Mouse (Mus musculus): Measurements from ENCODE around the gene Bax. TPM values are rescaled to one million over a fixed set of nuclear protein-coding genes. Genes with fewer than 3 reads are reported as not detected.
"Not testable (repeated sequence)": the region's sequence is repeated elsewhere in the genome, so short reads cannot be mapped to it uniquely, and the experiment has no call there.

Bax gene
- polyA plus RNA-seq, 1 experiment from 2014 or later: 265 TPM

DNA sequence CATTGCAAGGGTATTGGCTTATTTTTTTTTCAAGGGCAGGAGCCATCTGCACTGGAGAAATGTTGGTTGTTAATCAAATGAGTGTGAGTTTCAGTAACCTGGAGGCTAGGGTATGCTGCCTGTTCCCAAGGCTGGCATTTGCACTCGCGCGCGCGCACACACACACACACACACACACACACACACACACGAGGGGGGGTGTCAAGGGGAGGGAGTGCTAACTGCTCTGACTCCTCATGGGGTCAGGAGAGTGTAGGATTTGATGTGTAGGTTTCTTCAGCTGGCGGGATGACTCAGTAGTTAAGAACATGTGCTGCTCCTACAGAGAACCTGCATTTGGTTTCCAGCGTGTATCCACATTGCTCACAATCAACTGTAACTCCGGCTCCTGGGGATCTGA, 24.1 kb upstream of the Bax start:
- Histone ChIP-seq H3K36me3 (peaks cover 36% of the 10 kb centered on the region), H3K27ac (replicated peaks) (no peak overlapping the region), H3K9me3 (replicated peaks) (no peaks in the 10 kb centered on the region), H3K4me3 (no peak overlapping the region), H3K27me3 (ENCODE audit: low read depth, poor library complexity, severe bottlenecking) (no peaks in the 10 kb centered on the region), H3K4me1 (peaks cover 42% of the 10 kb centered on the region)
- DNase-seq (ENCODE audit: low spot score): no peak
- WGBS: 44% methylated on average over 9 of the region's 9 CpGs

DNA sequence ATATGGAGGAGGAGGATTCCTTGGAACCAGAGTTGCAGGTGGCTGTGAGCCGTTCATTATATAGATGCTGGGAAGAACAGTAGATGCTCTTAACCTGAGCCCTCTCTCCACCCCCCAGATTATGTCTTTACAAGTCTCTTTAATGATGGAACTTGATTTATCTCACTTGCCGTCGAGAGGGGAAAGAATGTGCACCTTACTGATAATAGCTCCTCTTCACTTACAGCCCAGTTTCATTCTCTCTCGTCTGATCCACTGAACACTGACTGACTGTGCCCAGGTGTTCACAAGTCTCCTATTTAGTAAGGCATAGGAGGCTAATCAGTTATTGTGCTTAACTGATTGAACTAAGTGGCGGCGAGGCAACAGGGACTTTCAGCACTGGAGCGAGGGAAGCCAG, 22.9 kb upstream of the Bax start:
- H3K27ac ChIP-seq (replicated peaks): no peak overlapping the region
- H3K4me1 ChIP-seq: peaks cover 42% of the 10 kb centered on the region
- no peaks in the 10 kb centered on the region for H3K27me3 ChIP-seq (ENCODE audit: low read depth, poor library complexity, severe bottlenecking)
- no peaks in the 10 kb centered on the region for H3K9me3 ChIP-seq (replicated peaks)
- WGBS: 84% methylated on average over 7 of the region's 7 CpGs
- peaks cover 28% of the 10 kb centered on the region for H3K36me3 ChIP-seq
- H3K4me3 ChIP-seq: no peak overlapping the region
- DNase-seq (ENCODE audit: low spot score): no peak

DNA sequence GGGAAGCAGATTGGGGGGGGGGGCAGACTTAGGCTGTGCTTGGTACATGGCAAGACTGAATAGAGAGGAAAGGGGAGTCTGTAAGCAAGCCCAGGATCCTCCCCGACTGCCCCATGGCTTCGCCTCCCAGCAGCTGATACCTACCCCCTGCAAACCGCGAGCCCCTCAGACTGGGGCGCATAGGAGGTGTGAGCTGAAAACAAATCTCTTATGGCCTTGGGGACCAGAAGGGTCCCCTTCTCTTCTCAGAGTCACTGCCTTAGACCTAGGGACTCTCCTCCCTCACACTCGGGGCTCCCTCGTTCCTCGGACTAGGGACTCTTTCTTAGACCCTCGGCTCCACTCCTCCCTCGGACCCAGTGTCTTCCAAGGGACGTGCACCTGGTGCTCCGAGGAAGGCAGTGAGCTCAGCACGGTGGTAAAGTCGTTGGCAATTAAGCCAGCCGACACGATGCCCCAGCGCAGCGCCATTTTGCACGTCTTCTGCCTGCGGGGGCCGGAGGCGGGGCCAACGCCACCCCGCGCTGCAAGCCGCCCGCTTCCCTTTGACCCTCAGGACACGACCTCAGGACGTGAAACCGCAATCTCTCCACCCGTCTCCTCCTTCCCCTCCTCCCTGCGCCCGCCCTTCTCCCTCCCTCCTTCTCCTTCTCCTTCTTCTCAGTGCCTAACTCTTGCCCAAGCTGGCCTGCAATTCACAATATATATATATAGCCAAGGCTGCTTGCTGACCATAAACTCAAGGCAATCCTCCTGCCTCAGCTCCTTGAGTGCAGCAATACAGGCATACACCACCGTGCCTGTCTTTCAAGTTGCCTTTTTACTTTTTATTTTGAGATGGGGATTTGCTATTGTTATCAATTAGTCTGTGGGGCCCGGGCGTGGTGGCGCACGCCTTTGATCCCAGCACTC, 21.9 kb upstream of the Bax start, which contains the start of gene Dhdh:
TSS of gene Dhdh (minus strand) at position 513 of the 912 bp plus-strand sequence.
- peaks cover 42% of the 10 kb centered on the region for H3K4me1 ChIP-seq
- H3K9me3 ChIP-seq (replicated peaks): no peaks in the 10 kb centered on the region
- peak; percentile 71 for DNase-seq (ENCODE audit: low spot score)
- H3K36me3 ChIP-seq: peaks cover 18% of the 10 kb centered on the region
- peak within 1 kb of the TSS; percentile 71 for H3K4me3 ChIP-seq
- peak within 1 kb of the TSS; percentile 92 for H3K27ac ChIP-seq (replicated peaks)
- WGBS: 8% methylated on average over 38 of the region's 38 CpGs
- no peaks in the 10 kb centered on the region for H3K27me3 ChIP-seq (ENCODE audit: low read depth, poor library complexity, severe bottlenecking)

DNA sequence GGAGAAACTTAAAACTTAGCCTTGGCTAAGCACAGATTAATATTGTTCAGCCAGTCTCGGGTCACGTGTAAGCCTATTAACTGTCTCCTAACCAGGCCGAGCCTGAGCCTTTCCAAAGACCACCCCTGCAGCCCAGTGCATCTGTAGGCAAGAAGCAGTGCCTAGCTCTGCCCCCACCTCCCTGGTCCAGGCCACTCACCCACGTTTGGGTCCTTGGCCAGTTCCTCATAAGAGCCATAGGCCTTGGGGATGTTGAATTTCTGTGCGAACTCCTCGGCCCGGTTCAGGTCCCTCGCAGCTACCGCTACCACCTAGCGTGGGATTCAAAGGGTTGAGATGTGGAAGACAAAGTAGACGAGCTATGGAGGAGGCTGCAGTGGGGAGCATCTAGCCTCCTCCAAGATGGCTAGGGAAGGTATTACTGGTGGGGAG, 21.2 kb upstream of the Bax start:
- Histone ChIP-seq H3K27ac (replicated peaks) (peak overlapping the region; percentile 92), H3K9me3 (replicated peaks) (no peaks in the 10 kb centered on the region), H3K4me3 (peak overlapping the region; percentile 71), H3K27me3 (ENCODE audit: low read depth, poor library complexity, severe bottlenecking) (no peaks in the 10 kb centered on the region), H3K36me3 (peaks cover 11% of the 10 kb centered on the region), H3K4me1 (peaks cover 42% of the 10 kb centered on the region)
- peak; percentile 40 for DNase-seq (ENCODE audit: low spot score)
- WGBS: 16% methylated on average over 11 of the region's 11 CpGs

DNA sequence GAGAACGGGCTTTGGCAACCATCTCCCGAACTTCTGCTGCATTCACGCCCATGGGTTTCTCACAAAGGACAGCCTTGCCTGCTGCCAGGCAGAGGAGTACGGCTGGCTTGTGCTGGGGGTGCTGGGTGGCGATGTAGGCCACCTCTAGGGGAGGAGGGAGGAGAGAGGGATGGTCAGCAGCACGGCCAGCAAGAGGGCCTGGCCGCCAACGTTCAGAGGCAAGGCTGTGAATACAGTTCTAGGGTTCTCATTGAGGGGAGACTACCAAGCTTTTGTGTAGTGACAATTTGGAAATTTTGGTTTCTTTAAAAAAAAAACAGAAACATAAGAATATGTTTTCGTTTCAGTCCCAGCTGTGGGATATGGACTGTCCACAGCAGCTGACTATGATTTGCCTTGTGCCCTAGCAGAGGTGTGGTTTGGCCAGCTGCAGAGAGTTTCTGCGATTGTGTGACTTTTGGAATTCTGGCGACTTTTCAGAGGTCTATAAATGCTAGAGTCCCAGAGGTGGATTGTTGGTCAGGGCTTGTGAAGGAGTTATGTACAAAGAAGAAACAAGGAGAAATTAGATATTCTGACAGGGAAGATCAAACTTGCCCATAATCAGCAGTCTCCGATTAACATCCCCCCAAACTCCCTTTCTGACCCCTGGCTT, 20.2 kb upstream of the Bax start, which contains the start of gene Gm45808:
TSS of gene Gm45808 (minus strand) at position 51 of the 655 bp plus-strand sequence.
- WGBS: 83% methylated on average over 12 of the region's 12 CpGs

DNA sequence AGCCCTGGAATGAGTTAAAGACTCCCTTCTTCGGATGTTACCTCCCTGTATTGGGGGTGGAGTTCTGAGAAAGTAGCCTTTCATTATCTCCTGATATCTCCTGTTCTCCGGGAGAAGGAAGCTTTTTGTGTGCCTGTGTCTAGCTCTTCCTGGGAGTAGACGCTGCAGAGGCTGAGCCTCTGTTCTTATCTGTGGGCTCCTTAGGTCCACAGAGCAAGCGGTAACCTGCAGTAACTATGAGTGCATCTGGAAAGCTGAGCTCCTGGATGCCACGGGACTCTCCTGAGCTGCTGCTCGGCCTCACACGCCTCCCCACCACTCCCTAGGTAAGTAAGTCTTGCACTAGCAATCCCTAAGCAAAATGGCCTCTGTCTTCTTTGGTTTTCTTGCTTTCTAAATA, 19.5 kb upstream of the Bax start:
- Histone ChIP-seq H3K4me3 (no peak overlapping the region), H3K9me3 (replicated peaks) (no peaks in the 10 kb centered on the region), H3K4me1 (peaks cover 38% of the 10 kb centered on the region), H3K27ac (replicated peaks) (no peak overlapping the region), H3K36me3 (peaks cover 4% of the 10 kb centered on the region; the same call in 1 of the 2 replicates), H3K27me3 (ENCODE audit: low read depth, poor library complexity, severe bottlenecking) (no peaks in the 10 kb centered on the region)
- DNase-seq (ENCODE audit: low spot score): no peak
- 82% methylated on average over 7 of the region's 7 CpGs for WGBS

More for the DNA sequence above, 20.2 kb upstream of the Bax start, which contains the start of gene Gm45808:
- Histone ChIP-seq H3K4me1 (peaks cover 42% of the 10 kb centered on the region), H3K4me3 (peak within 1 kb of the TSS; percentile 71; the same call in 1 of the 2 replicates), H3K27me3 (ENCODE audit: low read depth, poor library complexity, severe bottlenecking) (no peaks in the 10 kb centered on the region), H3K9me3 (replicated peaks) (no peaks in the 10 kb centered on the region), H3K36me3 (peaks cover 4% of the 10 kb centered on the region; the same call in 1 of the 2 replicates), H3K27ac (replicated peaks) (peak within 1 kb of the TSS; percentile 92; the same call in 1 of the 2 replicates)
- DNase-seq (ENCODE audit: low spot score): no peak

DNA sequence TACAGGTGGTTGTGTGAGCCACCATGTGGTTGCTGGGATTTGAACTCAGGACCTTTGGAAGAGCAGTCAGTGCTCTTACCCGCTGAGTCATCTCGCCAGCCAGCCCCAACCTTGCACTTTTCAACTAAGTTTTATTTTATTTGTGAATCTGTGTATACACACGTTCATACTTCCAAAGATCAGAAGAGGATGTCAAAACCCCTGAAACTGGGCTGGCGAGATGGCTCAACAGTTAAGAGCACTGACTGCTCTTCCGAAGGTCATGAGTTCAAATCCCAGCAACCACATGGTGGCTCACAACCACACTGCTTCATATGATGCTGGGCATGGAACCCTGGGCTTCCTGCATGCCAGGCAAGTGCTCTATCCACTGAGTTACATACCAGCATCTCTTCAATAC, 18.3 kb upstream of the Bax start:
- DNase-seq (ENCODE audit: low spot score); H3K27ac ChIP-seq (replicated peaks); H3K27me3 ChIP-seq (ENCODE audit: low read depth, poor library complexity, severe bottlenecking); H3K4me3 ChIP-seq; H3K9me3 ChIP-seq (replicated peaks); H3K36me3 ChIP-seq: not testable (repeated sequence)
- H3K4me1 ChIP-seq: peaks cover 26% of the 10 kb centered on the region
- WGBS: 94% methylated on average over 5 of the region's 5 CpGs

DNA sequence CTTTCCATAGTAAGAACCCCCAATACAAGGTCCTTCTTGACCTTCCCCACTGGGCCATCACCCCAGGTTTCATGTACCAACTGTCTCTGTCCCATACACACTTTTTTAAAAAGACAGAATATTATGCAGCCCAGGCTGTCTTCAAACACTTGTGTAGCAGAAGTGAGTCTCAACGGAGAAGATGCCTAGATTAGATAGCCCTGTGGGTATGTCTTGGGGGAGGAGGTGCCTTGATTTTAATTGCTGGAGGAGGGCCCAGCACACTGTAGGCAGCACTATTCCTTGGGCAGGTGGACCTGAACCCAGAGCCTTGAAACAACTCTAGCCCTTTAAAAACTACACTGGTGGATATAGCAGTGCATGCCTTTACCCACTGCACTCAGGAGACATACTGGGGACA, 15.5 kb upstream of the Bax start:
- no peak for DNase-seq (ENCODE audit: low spot score)
- Histone ChIP-seq H3K27me3 (ENCODE audit: low read depth, poor library complexity, severe bottlenecking) (no peaks in the 10 kb centered on the region), H3K27ac (replicated peaks) (no peak overlapping the region), H3K9me3 (replicated peaks) (no peaks in the 10 kb centered on the region), H3K4me1 (no peaks in the 10 kb centered on the region), H3K4me3 (no peak overlapping the region), H3K36me3 (peaks cover 12% of the 10 kb centered on the region)
- 95% methylated on average over 1 of the region's 1 CpGs for WGBS

DNA sequence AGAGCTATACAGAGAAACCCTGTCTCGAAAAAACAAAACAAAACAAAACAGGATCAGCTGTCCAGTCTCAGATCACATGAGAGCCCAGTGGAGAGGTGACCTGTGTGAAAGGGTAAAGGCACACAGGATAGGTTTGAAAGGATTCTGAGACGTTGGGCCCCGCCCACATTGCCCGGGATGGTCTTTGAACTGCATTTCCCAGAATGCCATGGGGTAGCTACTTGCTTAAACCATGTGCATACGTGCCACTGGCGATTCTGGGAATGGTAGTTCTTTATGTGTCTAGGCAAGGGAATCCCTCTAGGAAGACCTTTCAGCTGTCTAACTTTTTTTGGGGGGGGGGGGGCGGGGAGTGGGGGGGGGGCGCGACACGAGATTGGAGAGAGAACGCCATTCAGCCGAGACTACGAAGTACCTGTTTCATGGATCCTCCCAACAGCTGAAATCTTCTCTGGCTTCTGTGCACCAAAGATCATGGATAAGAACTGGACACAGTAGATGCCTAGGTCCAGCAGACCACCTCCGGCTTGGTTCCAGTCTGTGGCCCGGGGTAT, 14.8 kb upstream of the Bax start, which contains the start of gene Tulp2:
TSS of gene Tulp2 (plus strand) at position 504 of the 554 bp plus-strand sequence.
- Histone ChIP-seq H3K27me3 (ENCODE audit: low read depth, poor library complexity, severe bottlenecking) (no peaks in the 10 kb centered on the region), H3K27ac (replicated peaks) (no peak within 1 kb of the TSS), H3K4me1 (no peaks in the 10 kb centered on the region), H3K9me3 (replicated peaks) (no peaks in the 10 kb centered on the region), H3K4me3 (no peak within 1 kb of the TSS), H3K36me3 (peaks cover 12% of the 10 kb centered on the region)
- DNase-seq (ENCODE audit: low spot score): peak; percentile 41
- WGBS: 58% methylated on average over 15 of the region's 15 CpGs

DNA sequence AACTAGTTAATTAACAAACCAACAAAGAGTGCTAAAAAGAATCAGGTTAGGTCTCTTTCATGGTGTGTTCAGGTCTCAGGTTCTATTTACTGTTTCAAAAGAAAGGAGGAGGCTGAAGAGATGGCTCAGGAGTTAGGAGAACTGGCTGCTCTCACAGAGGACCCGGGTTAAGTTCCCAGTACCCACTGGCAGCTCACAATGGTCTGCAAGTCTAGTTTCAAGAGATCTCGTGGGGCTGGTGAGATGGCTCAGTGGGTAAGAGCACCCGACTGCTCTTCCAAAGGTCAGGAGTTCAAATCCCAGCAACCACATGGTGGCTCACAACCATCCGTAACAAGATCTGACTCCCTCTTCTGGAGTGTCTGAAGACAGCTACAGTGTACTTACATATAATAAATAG, 13.6 kb upstream of the Bax start:
- not testable (repeated sequence) for H3K27ac ChIP-seq (replicated peaks); H3K4me3 ChIP-seq; DNase-seq (ENCODE audit: low spot score); H3K27me3 ChIP-seq (ENCODE audit: low read depth, poor library complexity, severe bottlenecking); H3K4me1 ChIP-seq; H3K9me3 ChIP-seq (replicated peaks); H3K36me3 ChIP-seq
- WGBS: 87% methylated on average over 4 of the region's 4 CpGs

DNA sequence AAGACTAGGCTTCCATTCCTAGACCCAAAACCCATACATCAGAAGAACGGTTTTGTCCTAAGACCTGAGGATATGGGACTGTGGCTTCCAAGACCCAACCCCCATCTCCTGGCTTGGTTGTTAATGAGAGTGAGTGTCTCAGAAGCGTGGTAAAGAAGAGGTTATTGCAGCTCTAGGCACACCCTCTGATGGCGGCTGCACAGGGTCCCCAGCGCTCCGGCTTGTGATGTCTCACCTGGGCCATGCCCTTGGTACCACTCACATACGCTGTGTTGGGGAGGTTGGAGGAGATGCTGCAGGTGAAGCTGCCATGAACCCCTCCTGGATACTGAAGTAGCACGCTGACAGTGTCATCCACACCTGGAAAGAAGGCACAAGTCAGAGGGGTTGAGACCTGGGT, 12.1 kb upstream of the Bax start:
- H3K27ac ChIP-seq (replicated peaks): no peak overlapping the region
- DNase-seq (ENCODE audit: low spot score): no peak
- WGBS: 96% methylated on average over 7 of the region's 7 CpGs

DNA sequence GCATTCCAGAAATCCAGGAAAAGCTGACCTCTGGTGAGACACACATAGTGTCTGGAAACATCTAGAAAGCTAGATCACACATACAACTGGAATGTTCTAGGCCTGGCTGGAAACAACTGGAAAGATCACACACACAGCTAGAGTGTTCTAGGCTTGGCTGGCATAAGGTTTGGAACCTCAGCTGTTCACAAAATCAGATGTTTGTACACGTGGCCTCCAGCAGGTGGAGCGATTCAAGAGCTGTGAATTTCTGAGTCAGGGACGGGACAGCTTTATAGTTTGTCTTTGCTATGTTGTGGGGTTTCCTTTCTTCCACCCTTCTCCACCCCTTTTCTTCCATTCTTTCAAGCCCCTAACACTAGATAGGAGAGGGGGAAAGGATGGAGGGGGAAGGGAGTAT, 10.3 kb upstream of the Bax start:
- H3K36me3 ChIP-seq: peaks cover 10% of the 10 kb centered on the region
- WGBS: 33% methylated on average over 3 of the region's 3 CpGs
- no peaks in the 10 kb centered on the region for H3K4me1 ChIP-seq
- H3K27me3 ChIP-seq (ENCODE audit: low read depth, poor library complexity, severe bottlenecking): no peaks in the 10 kb centered on the region
- no peaks in the 10 kb centered on the region for H3K9me3 ChIP-seq (replicated peaks)
- H3K4me3 ChIP-seq: no peak overlapping the region
- H3K27ac ChIP-seq (replicated peaks): no peak overlapping the region
- DNase-seq (ENCODE audit: low spot score): peak; percentile 51

More for the DNA sequence above, 12.1 kb upstream of the Bax start:
- Histone ChIP-seq H3K27me3 (ENCODE audit: low read depth, poor library complexity, severe bottlenecking) (no peaks in the 10 kb centered on the region), H3K4me3 (no peak overlapping the region), H3K9me3 (replicated peaks) (no peaks in the 10 kb centered on the region), H3K4me1 (no peaks in the 10 kb centered on the region), H3K36me3 (peaks cover 10% of the 10 kb centered on the region)
